Mouse (Mus musculus): Measurements from ENCODE around the gene Hist1h3g.
"Not testable (repeated sequence)": the region's sequence is repeated elsewhere in the genome, so short reads cannot be mapped to it uniquely, and the experiment has no call there.

Gene Hist1h3g

GRCm38 (mm10) chr13:23555839-23556416 is 20.7 kb downstream of the Hist1h3g start:
- peak; percentile 96 for DNase-seq (ENCODE audit: low read depth, low spot score)

- DNase-seq (ENCODE audit: low read depth, low spot score) = no peak
Measured at GRCm38 (mm10) chr13:23556906-23557305, 21.7 kb downstream of the Hist1h3g start.

GRCm38 (mm10) chr13:23560699-23561098 is 25.5 kb downstream of the Hist1h3g start:
- not testable (repeated sequence) for DNase-seq (ENCODE audit: low read depth, low spot score)

GRCm38 (mm10) chr13:23561531-23561882 is 26.3 kb downstream of the Hist1h3g start:
- DNase-seq (ENCODE audit: low read depth, low spot score) = not testable (repeated sequence)

- peak; percentile 96 for DNase-seq (ENCODE audit: low read depth, low spot score)
Measured at GRCm38 (mm10) chr13:23561883-23562659, 26.8 kb downstream of the Hist1h3g start, which contains the start of gene Hist1h3e. Gene Hist1h3e (minus strand): TSS chr13:23562369.

GRCm38 (mm10) chr13:23562699-23563462 is 27.7 kb downstream of the Hist1h3g start:
- DNase-seq (ENCODE audit: low read depth, low spot score) = peak; percentile 90

- peak; percentile 63 for DNase-seq (ENCODE audit: low read depth, low spot score)
Measured at GRCm38 (mm10) chr13:23564482-23564881, 29.3 kb downstream of the Hist1h3g start.

GRCm38 (mm10) chr13:23570261-23571021 is 35.2 kb downstream of the Hist1h3g start:
- DNase-seq (ENCODE audit: low read depth, low spot score) = peak; percentile 61

GRCm38 (mm10) chr13:23571022-23571503 is 35.8 kb downstream of the Hist1h3g start, which contains the start of the genes Hist1h2ae and Hist1h2bg:
Gene Hist1h2ae (minus strand): TSS chr13:23571220.
Gene Hist1h2bg (plus strand): TSS chr13:23571396.
- peak; percentile 96 for DNase-seq (ENCODE audit: low read depth, low spot score)

GRCm38 (mm10) chr13:23571504-23572217 is 36.4 kb downstream of the Hist1h3g start:
- DNase-seq (ENCODE audit: low read depth, low spot score) = peak; percentile 57

- DNase-seq (ENCODE audit: low read depth, low spot score) = peak; percentile 57
Measured at GRCm38 (mm10) chr13:23572218-23573033, 37.2 kb downstream of the Hist1h3g start.

- DNase-seq (ENCODE audit: low read depth, low spot score) = peak; percentile 26
Measured at GRCm38 (mm10) chr13:23573034-23573897, 38.0 kb downstream of the Hist1h3g start.

- peak; percentile 97 for DNase-seq (ENCODE audit: low read depth, low spot score)
Measured at GRCm38 (mm10) chr13:23573898-23574524, 38.8 kb downstream of the Hist1h3g start, which contains the start of the genes Hist1h2bf and Hist1h2ad. Gene Hist1h2bf (minus strand): TSS chr13:23574196. Gene Hist1h2ad (plus strand): TSS chr13:23574381.

GRCm38 (mm10) chr13:23574546-23575170 is 39.4 kb downstream of the Hist1h3g start:
- DNase-seq (ENCODE audit: low read depth, low spot score) = peak; percentile 20

- peak; percentile 90 for DNase-seq (ENCODE audit: low read depth, low spot score)
Measured at GRCm38 (mm10) chr13:23575271-23575851, 40.1 kb downstream of the Hist1h3g start, which contains the start of gene Hist1h3d. Gene Hist1h3d (plus strand): TSS chr13:23575763.

GRCm38 (mm10) chr13:23575864-23576313 is 40.7 kb downstream of the Hist1h3g start:
- not testable (repeated sequence) for DNase-seq (ENCODE audit: low read depth, low spot score)

GRCm38 (mm10) chr13:23576351-23576881 is 41.2 kb downstream of the Hist1h3g start:
- DNase-seq (ENCODE audit: low read depth, low spot score) = peak; percentile 67
